Mouse (Mus musculus) liver, postnatal 0 days (tissue): Measurements from ENCODE around the gene Fgf12. TPM values are rescaled to one million over a fixed set of nuclear protein-coding genes. Genes with fewer than 3 reads are reported as not detected.

ENCODE experiments used
- ATAC-seq: fragments of 200-750 bp; cut with Nextera tagmentation; 2 replicates; pipeline ENCODE4 v1.8.0; 2017; ENCODE audit warnings: mild to moderate bottlenecking, moderate library complexity
- DNase-seq: peaks from one replicate; pipeline ENCODE4 v3.0.0-alpha.2; 2016
- H3K27ac ChIP-seq: fragments of 300-500 bp; sonication (generic); 2 replicates; pipeline ENCODE4 v1.5.1; 2014; ENCODE audit warnings: antibody characterized with exemption, moderate library complexity, mild to moderate bottlenecking, low read depth
- H3K27me3 ChIP-seq: fragments of 300-500 bp; sonication (generic); 2 replicates; pipeline ENCODE4 v1.6.1; 2014; ENCODE audit warnings: low read length, control low read depth, mixed read lengths; ENCODE audit not compliant: insufficient read depth
- H3K36me3 ChIP-seq: fragments of 300-500 bp; sonication (generic); replicated peaks from 2 replicates; pipeline ENCODE4 v1.6.1; 2014; ENCODE audit warnings: mild to moderate bottlenecking, control low read depth, low read length, moderate library complexity, mixed read lengths; ENCODE audit not compliant: insufficient read depth
- H3K4me1 ChIP-seq: fragments of 300-500 bp; sonication (generic); 2 replicates; pipeline ENCODE4 v1.6.1; 2014; ENCODE audit warnings: antibody characterized with exemption, mild to moderate bottlenecking, control low read depth; ENCODE audit not compliant: insufficient read depth
- H3K4me2 ChIP-seq: fragments of 300-500 bp; sonication (generic); 2 replicates; pipeline ENCODE4 v1.6.1; 2014; ENCODE audit warnings: low read depth, mild to moderate bottlenecking, low read length, moderate library complexity, mixed read lengths
- H3K4me3 ChIP-seq: fragments of 300-500 bp; sonication (generic); 2 replicates; pipeline ENCODE4 v1.5.1; 2014; ENCODE audit warnings: low read depth, low read length
- H3K9ac ChIP-seq: fragments of 300-500 bp; sonication (generic); replicated peaks from 2 replicates; pipeline ENCODE4 v1.6.1; 2014; ENCODE audit warnings: mild to moderate bottlenecking, moderate library complexity
- H3K9me3 ChIP-seq: fragments of 300-500 bp; sonication (generic); 2 replicates; pipeline ENCODE4 v1.6.1; 2016; ENCODE audit warnings: mild to moderate bottlenecking, control low read depth, low read length, mixed read lengths
- CTCF ChIP-seq: sonication (generic); IDR thresholded peaks from 2 replicates; pipeline ENCODE4 v1.5.1; 2016; ENCODE audit warnings: antibody characterized with exemption, low read depth
- EP300 ChIP-seq: IDR thresholded peaks from 2 replicates; pipeline ENCODE4 v1.6.1; 2016; ENCODE audit warnings: antibody characterized with exemption, low read depth, mild to moderate bottlenecking
- WGBS: fragments of 180-500 bp; shearing (Covaris S2); extraction: QIAGEN DNeasy Blood & Tissue Kit; methylation state at CpG from one replicate; pipeline ENCODE4 v1.1.7; 2014; ENCODE audit not compliant: insufficient replicate concordance; 5-methylcytosine and 5-hydroxymethylcytosine counted together
- polyA plus RNA-seq: library from polyadenylated mRNA; unstranded; fragments of >200 nt; fragmentation: Nextera tagmentation; extraction: Ambion mirVana; gene quantifications from 2 replicates; pipeline ENCODE4 v1.2.1, GENCODE M21; 2015

The Fgf12 gene
- 0.04 and 0.28 TPM in 2 replicates for polyA plus RNA-seq

DNA sequence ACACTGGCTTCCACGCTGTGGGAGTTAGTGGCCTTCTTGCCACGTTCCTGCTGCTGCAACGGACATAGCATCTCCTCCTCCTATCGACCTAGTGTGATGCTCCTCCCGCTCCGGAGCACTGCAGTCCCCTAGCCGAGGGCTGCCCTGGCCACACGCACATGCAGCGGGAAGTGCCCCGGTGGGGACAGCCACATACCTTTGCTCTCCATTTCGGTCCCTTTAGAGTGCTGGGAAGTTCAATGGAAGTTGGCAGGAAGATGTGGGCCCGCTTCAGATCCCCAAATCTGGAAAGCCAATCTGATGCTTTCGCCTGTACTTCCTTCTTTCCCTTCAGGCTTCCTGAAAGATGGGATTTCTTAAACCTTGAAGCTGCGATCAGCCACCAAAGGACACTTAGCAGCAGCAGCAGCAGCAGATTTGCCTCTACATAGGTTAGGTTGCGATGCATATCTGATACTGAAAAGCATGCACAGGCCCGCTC is at the start of gene Fgf12:
Gene Fgf12 (minus strand): TSS at position 431 of the 481 bp plus-strand sequence.
- Histone ChIP-seq H3K36me3 (no peaks in the 10 kb centered on the region), H3K9ac (no peak within 1 kb of the TSS), H3K27ac (no peak within 1 kb of the TSS), H3K4me1 (no peaks in the 10 kb centered on the region), H3K27me3 (peaks cover 10% of the 10 kb centered on the region), H3K4me3 (no peak within 1 kb of the TSS), H3K4me2 (peak within 1 kb of the TSS; percentile 13), H3K9me3 (no peaks in the 10 kb centered on the region)
- no peak for DNase-seq
- ATAC-seq: no peak
- no peak for TF ChIP-seq CTCF
- no peak for TF ChIP-seq EP300
- whole genome bisulfite sequencing: 4% methylated on average over 16 of the region's 16 CpGs

DNA sequence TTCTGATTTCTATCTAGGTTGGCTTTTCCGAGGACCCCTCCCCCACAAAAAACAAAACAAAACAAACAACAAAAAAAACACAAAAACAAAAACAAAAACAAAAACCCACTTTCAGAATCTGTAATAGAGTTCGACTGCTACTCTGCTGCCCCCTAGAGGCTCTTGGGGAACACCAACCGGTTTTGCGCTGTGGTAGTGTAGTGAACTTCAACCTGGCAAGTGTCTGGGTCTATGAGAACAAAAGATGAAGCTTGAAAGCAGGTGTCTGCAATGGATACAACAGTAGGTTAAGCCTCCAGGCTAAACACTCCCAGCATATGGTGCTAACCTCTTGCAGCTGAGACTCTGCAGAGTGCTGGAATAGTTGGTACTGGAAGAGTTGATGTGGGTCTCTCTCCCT is 40.2 kb upstream of the Fgf12 start:
- DNase-seq (peak; percentile 30), ATAC-seq (no peak)
- Histone ChIP-seq H3K27ac (no peak overlapping the region), H3K9me3 (no peaks in the 10 kb centered on the region), H3K4me1 (no peaks in the 10 kb centered on the region), H3K4me2 (no peak overlapping the region), H3K9ac (no peak overlapping the region), H3K27me3 (no peaks in the 10 kb centered on the region), H3K4me3 (no peak overlapping the region), H3K36me3 (no peaks in the 10 kb centered on the region)
- 2% methylated on average over 4 of the region's 4 CpGs for WGBS
- peak; percentile 64 for TF ChIP-seq CTCF
- TF ChIP-seq EP300: no peak

DNA sequence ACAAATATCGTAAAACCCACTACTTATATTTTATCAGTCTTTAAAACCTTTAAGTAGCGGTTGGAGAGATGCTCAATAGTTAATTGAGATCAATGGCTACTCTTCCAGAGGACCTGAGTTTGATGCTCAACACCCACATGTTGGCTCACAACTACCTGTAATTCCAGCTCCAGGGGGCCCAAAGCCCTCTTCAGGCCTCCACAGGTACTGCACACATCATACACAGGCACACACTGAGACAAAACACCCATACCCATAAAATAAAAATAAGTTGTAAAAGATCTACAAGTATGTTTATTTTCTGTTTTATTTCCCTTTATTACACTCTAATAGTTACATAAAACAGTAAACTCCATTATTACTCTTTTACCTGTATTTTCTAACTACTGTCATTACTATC is 17.4 kb upstream of the Fgf12 start:
- no peaks in the 10 kb centered on the region for H3K9me3 ChIP-seq
- ATAC-seq (no peak), DNase-seq (no peak)
- TF ChIP-seq EP300 (no peak), CTCF (0 out of 2 replicates have a peak, but pooled peaks have one; percentile 12)
- no peak overlapping the region for H3K4me3 ChIP-seq
- WGBS: 78% methylated on average over 2 of the region's 2 CpGs
- H3K9ac ChIP-seq: no peak overlapping the region
- no peaks in the 10 kb centered on the region for H3K36me3 ChIP-seq
- H3K4me2 ChIP-seq: no peak overlapping the region
- H3K27me3 ChIP-seq: no peaks in the 10 kb centered on the region
- no peaks in the 10 kb centered on the region for H3K4me1 ChIP-seq
- no peak overlapping the region for H3K27ac ChIP-seq

DNA sequence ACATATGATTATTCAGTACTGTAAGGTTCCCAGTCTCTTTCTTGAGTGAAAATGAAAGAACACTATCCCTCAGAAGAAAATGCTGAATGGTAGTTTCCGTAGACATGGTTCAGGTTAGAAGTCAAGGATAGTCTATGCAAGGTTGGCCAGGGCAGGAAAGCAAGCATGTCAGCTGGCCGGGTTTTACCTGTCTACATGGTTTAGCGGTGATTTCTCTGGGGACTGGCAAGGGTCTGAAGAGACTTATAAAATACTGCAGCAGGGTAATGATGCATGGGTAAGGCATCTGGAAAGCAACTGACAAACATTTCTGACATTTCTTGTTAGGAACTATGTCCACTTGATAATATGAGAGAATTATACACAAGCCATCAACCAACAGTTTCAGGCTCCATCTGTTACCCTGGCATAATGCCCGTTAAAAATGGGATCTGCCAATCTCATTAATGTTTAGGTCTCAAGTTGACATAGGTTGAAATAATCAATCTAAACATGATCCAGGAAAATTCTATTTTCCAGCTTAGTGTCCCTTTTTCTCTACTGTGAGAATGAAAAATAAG is 8.6 kb upstream of the Fgf12 start:
- no peak overlapping the region for H3K4me2 ChIP-seq
- 74% methylated on average over 4 of the region's 4 CpGs for WGBS
- no peaks in the 10 kb centered on the region for H3K27me3 ChIP-seq
- ATAC-seq (no peak), DNase-seq (no peak)
- H3K4me1 ChIP-seq: no peaks in the 10 kb centered on the region
- no peak overlapping the region for H3K4me3 ChIP-seq
- H3K36me3 ChIP-seq: no peaks in the 10 kb centered on the region
- no peak overlapping the region for H3K27ac ChIP-seq
- TF ChIP-seq CTCF: no peak
- TF ChIP-seq EP300: no peak
- no peaks in the 10 kb centered on the region for H3K9me3 ChIP-seq
- H3K9ac ChIP-seq: no peak overlapping the region

DNA sequence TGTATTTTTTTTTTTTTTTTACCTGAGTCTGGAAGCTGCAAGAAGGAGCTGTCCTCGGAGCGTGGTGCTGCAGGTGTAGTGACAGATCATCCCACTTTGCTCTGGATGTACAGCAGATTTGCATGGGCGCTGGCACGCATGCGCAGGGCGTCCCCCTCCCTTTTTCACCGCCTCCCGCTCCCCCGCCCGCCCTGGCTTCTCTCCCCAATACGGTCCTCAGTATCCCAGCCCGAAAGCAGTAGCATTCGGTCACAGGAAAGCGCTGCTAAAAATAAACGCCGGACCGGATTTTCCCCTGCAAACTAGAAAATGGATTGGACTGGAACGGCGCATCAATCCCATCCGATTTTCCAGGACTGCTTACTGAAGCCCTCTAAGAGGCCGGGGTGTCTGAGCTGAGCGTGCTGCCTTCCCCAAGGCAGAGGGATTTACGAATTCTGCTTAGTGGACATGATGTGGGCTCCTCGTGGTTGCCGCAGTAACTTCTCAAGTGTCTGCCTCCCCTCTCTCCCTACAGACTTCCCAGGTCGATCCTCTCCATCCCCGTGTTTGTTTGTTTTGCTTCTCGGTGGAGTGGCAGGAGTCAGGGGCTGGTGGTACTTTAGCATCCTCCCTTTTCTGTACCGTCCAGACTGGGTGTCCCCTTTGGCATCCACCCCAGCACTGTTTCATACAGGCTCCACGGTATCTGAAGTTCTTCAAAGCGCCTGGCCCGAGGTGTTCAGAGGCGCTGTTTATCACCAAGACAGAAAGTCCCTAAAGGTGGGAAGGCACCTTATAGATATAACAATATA is 453 bp upstream of the Fgf12 start:
- H3K36me3 ChIP-seq: no peaks in the 10 kb centered on the region
- no peak overlapping the region for H3K9ac ChIP-seq
- H3K4me3 ChIP-seq: no peak overlapping the region
- H3K27me3 ChIP-seq: peaks cover 10% of the 10 kb centered on the region
- no peak for TF ChIP-seq EP300
- no peak for TF ChIP-seq CTCF
- H3K4me1 ChIP-seq: no peaks in the 10 kb centered on the region
- H3K27ac ChIP-seq: no peak overlapping the region
- DNase-seq (peak; percentile 33), ATAC-seq (no peak)
- WGBS: 3% methylated on average over 33 of the region's 33 CpGs
- no peaks in the 10 kb centered on the region for H3K9me3 ChIP-seq
- H3K4me2 ChIP-seq: peak overlapping the region; percentile 13; the same call in 1 of the 2 replicates

DNA sequence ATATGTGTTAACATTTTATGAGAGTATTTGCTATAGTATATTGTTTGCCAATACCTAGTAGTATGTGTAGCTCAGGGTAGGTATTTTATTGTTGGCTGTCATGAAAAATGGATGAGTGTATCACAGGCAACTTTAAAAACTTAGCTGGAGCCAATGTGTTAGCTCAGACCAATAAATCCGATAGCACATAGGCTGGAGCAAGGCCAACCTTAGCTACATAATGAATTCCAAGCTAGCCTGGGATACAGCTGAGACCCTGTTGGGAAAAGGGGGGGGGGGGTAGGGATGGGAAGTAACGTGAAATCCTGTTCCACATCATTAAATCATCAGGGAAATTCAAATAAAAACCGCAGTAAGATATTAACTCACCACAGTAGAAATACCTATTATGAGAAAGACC is 18.4 kb downstream of the Fgf12 start:
- Histone ChIP-seq H3K4me1 (no peaks in the 10 kb centered on the region), H3K9ac (no peak overlapping the region), H3K27ac (no peak overlapping the region), H3K27me3 (no peaks in the 10 kb centered on the region), H3K36me3 (no peaks in the 10 kb centered on the region), H3K4me2 (no peak overlapping the region), H3K9me3 (no peaks in the 10 kb centered on the region), H3K4me3 (no peak overlapping the region)
- ATAC-seq (no peak), DNase-seq (no peak)
- 66% methylated on average over 3 of the region's 3 CpGs for WGBS
- TF ChIP-seq EP300: no peak
- no peak for TF ChIP-seq CTCF
